Mouse (Mus musculus) olfactory bulb, adult 2 months (tissue): ENCODE results near the gene Iqcf1. TPM values are rescaled to one million over a fixed set of nuclear protein-coding genes. Genes with fewer than 3 reads are reported as not detected.

Experiments used
- H3K27ac ChIP-seq: fragments of 200-500 bp; 2 replicates; pipeline ENCODE4 v1.5.1; 2012; ENCODE audit warnings: low read depth, low read length; ENCODE audit not compliant: insufficient read depth
- H3K4me1 ChIP-seq: fragments of 200-500 bp; 2 replicates; pipeline ENCODE4 v1.6.1; 2012; ENCODE audit warnings: low read length; ENCODE audit not compliant: control insufficient read depth, insufficient read depth
- H3K4me3 ChIP-seq: fragments of 200-500 bp; 2 replicates; pipeline ENCODE4 v1.5.1; 2012; ENCODE audit warnings: mild to moderate bottlenecking, low read depth, low read length, moderate library complexity; ENCODE audit not compliant: insufficient read depth
- CTCF ChIP-seq: fragments of 200-500 bp; IDR thresholded peaks from 2 replicates; pipeline ENCODE4 v1.5.1; 2012; ENCODE audit warnings: low read depth, mild to moderate bottlenecking, low read length, moderate library complexity; ENCODE audit not compliant: insufficient read depth
- POLR2A ChIP-seq: fragments of 200-500 bp; IDR thresholded peaks from 2 replicates; pipeline ENCODE4 v1.6.1; 2012; ENCODE audit warnings: mild to moderate bottlenecking, low read depth, low read length, moderate library complexity; ENCODE audit not compliant: insufficient read depth
- WGBS: fragments of 180-500 bp; shearing (Covaris S2); methylation state at CpG from one replicate; pipeline ENCODE4 v1.1.7; 2018; 5-methylcytosine and 5-hydroxymethylcytosine counted together
- polyA plus RNA-seq: library from polyadenylated mRNA; stranded (reverse); fragments of >200 nt; gene quantifications from 2 replicates; pipeline ENCODE4 v1.2.4, GENCODE M21; 2012; ENCODE audit warnings: low replicate concordance; ENCODE audit not compliant: missing spikeins, insufficient read depth, insufficient read length

Iqcf1 gene
- polyA plus RNA-seq, 1 experiment: not detected

DNA sequence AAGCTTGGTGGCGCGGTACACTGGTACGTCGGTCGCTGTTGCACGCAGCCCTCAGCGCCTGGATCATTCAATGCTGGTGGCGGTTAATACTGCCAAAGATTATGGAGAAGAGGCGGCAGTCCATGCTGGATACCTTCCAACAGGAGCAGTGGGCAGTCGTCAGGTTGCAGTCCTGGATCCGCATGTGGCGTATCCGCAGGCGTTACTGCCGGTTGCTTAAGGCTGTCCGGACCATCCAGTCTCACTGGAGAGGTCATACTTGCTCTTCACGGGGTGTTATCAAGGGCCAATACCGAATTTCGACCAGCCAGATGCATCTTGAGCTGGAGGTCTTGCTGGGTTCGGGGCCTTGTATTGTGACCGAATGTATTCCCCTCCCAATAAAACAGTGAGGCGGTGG, 2.1 kb downstream of the Iqcf1 start:
- no peak overlapping the region for H3K4me3 ChIP-seq
- 88% methylated on average over 22 of the region's 22 CpGs for whole genome bisulfite sequencing
- TF ChIP-seq CTCF (no peak), POLR2A (no peak)
- no peaks in the 10 kb centered on the region for H3K4me1 ChIP-seq
- no peak overlapping the region for H3K27ac ChIP-seq

DNA sequence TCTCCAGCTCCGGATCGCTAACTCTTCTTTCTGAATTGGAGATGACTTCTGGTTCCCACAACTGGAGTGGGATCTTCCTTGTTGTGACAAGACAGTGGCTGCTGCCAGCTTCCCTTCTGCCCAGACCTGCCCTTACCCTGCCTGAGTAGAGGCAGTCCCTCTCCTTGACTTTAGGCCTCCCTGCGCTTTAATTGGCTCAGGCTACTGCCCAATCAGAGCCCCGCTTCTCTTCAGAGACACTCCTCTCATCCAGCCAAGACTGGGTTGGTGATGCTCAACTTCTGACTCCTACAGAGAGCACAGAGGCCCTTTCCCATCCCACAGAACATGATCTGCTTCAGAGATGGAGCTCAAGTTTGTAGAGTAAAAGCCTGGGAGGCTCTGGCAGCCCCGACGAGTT, 4.5 kb downstream of the Iqcf1 start:
- 75% methylated on average over 6 of the region's 6 CpGs for WGBS
- Histone ChIP-seq H3K4me1 (no peaks in the 10 kb centered on the region), H3K4me3 (no peak overlapping the region), H3K27ac (no peak overlapping the region)
- TF ChIP-seq POLR2A: no peak
- TF ChIP-seq CTCF: no peak

DNA sequence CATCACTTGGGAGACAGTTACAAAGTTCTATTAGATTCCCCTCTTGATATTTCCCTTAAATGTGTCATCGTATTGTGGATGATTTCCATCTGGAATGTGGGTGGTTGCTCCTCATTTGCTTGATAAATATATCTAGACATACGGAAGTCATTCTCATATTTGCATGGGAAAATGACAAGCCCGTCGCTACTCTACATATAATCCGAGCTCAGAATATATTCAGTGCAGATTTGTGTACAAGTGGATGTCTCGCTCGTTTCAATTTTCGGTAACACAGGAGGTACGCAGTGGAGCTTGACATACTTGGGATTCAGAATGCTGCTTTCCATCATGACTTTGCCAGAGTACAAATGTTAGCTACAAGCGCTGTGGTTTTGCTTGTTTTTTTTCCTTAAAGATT, 9.6 kb downstream of the Iqcf1 start:
- WGBS: 95% methylated on average over 10 of the region's 10 CpGs
- Histone ChIP-seq H3K27ac (no peak overlapping the region), H3K4me1 (no peaks in the 10 kb centered on the region), H3K4me3 (no peak overlapping the region)
- TF ChIP-seq CTCF (no peak), POLR2A (no peak)

GRCm38 (mm10) chr9:106512729-106513450, 13.1 kb downstream of the Iqcf1 start:
- Histone ChIP-seq H3K4me3 (no peak overlapping the region), H3K4me1 (no peaks in the 10 kb centered on the region), H3K27ac (no peak overlapping the region)
- WGBS: 34% methylated on average over 13 of the region's 13 CpGs
- TF ChIP-seq POLR2A (no peak), CTCF (no peak)

DNA sequence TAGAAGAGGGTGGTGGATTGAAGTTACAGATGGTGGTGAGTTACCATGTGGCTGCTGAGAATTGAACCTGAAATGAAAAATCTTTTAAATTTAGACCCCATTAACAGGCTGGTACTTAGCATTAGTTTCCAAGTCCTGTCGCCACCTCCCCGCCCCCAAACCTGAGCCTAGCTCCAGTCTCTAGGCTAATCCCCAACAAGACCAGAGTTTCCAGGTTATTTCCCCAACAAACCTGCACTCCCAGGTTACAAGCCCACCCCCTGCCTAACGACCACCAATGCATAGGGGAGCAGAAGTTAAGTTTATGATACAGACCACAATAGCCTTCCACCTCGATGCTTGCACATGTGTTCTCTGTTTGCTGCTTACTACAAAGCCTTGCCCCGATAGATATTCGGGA, 13.8 kb downstream of the Iqcf1 start:
- Histone ChIP-seq H3K4me1 (no peaks in the 10 kb centered on the region), H3K27ac (no peak overlapping the region), H3K4me3 (no peak overlapping the region)
- 67% methylated on average over 6 of the region's 6 CpGs for WGBS
- TF ChIP-seq CTCF (no peak), POLR2A (no peak)

DNA sequence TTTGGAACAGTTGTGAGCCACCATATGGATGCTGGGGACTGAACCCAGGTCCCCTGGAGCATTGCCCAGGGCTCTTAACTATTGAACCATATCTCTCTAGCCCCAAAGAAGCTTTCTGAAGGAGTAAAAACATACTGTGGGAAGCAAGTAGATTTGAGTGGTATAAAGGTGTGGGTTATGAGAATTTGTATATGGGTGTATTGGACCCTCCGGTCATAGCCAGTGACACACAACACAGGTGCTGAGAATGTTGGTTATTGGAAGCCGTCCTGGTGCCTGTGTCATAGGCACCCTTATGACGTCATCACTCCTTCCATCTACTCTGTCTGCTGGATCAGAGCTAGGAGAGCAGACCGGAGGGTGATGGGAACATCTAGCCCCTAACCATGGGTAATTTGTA, 14.5 kb downstream of the Iqcf1 start, which contains the start of gene Iqcf5:
Gene Iqcf5, plus strand, starts transcription at position 301 of the 400 bp plus-strand sequence.
- Histone ChIP-seq H3K4me1 (no peaks in the 10 kb centered on the region), H3K27ac (no peak within 1 kb of the TSS), H3K4me3 (no peak within 1 kb of the TSS)
- 90% methylated on average over 4 of the region's 4 CpGs for WGBS
- TF ChIP-seq CTCF (no peak), POLR2A (no peak)

- H3K27ac ChIP-seq: no peak overlapping the region
- no peak for TF ChIP-seq POLR2A
- TF ChIP-seq CTCF: no peak
- H3K4me1 ChIP-seq: no peaks in the 10 kb centered on the region
- WGBS: 80% methylated on average over 2 of the region's 2 CpGs
- H3K4me3 ChIP-seq: no peak overlapping the region
Observed at GRCm38 (mm10) chr9:106519433-106519832, 19.7 kb downstream of the Iqcf1 start.

DNA sequence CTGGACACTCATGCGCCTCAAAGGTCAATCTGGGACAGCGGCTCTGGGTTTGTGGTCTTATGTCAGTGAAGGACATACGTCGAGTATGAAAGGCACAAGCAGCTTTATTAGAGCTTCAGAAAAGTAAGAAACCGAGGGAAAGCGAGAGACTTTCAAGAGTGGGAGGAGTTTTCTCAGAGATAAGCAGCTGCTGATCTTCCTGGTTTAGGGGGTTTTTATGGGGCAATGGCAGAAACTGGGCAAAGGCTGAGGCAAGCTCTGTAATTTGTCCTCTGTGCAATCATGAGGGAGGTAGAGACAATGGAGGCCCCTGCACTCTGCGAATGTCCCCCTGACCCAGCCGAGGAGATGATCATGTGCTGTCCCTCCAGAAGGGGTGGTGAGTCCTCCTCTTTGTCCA, 20.1 kb downstream of the Iqcf1 start:
- no peak for TF ChIP-seq CTCF
- TF ChIP-seq POLR2A: no peak
- 81% methylated on average over 8 of the region's 8 CpGs for WGBS
- H3K27ac ChIP-seq: no peak overlapping the region
- no peak overlapping the region for H3K4me3 ChIP-seq
- no peaks in the 10 kb centered on the region for H3K4me1 ChIP-seq

GRCm38 (mm10) chr9:106531833-106532232, 32.1 kb downstream of the Iqcf1 start:
- H3K4me1 ChIP-seq: no peaks in the 10 kb centered on the region
- H3K4me3 ChIP-seq: no peak overlapping the region
- H3K27ac ChIP-seq: no peak overlapping the region
- 13% methylated on average over 3 of the region's 3 CpGs for WGBS
- no peak for TF ChIP-seq POLR2A
- TF ChIP-seq CTCF: peak; percentile 91

DNA sequence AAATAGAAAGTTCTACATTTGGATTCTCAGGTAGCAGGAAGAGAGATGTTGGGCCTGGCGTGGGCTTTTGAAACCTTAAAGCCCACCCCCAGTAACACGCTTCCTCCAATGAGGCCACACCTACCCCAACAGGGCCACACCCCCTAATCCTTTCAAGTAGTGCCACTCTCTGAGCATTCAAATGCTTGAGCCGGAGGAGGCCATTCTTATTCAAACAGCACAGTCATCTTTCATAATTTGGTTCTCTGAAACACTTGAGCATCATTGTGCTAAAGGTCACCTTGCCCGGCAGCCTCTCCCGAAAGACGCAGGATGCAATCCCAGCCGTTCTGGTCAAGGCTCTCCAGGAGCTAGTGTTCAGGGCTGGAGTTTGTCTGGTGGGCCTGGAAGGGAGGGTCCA, 34.5 kb downstream of the Iqcf1 start:
- Histone ChIP-seq H3K27ac (no peak overlapping the region), H3K4me3 (no peak overlapping the region), H3K4me1 (no peaks in the 10 kb centered on the region)
- TF ChIP-seq CTCF (no peak), POLR2A (no peak)
- WGBS: 93% methylated on average over 7 of the region's 7 CpGs
